Mouse (Mus musculus) heart, adult 9 months (tissue): Measurements from ENCODE around the gene Mamdc2.

Experiments used
- DNase-seq, 2 experiments: peaks; one replicate each; pipeline ENCODE4 v3.0.0; 2022; ENCODE audit warnings: low spot score in 2 of 2

Gene Mamdc2

GRCm38 (mm10) chr19:23357253-23357652 lies 91.0 kb downstream of the Mamdc2 start:
- DNase-seq, result no peak

GRCm38 (mm10) chr19:23354738-23355137 lies 93.5 kb downstream of the Mamdc2 start:
- peak; percentile 10 to 18 for DNase-seq

GRCm38 (mm10) chr19:23353881-23354401 lies 94.3 kb downstream of the Mamdc2 start:
- peak; percentile 76 to 84 for DNase-seq

GRCm38 (mm10) chr19:23353161-23353560 lies 95.1 kb downstream of the Mamdc2 start:
- peak; percentile 12 to 17 for DNase-seq

GRCm38 (mm10) chr19:23351808-23352491 lies 96.3 kb downstream of the Mamdc2 start:
- DNase-seq, result peak; percentile 44 to 55

GRCm38 (mm10) chr19:23349930-23350329 lies 98.3 kb downstream of the Mamdc2 start:
- DNase-seq, result no peak

GRCm38 (mm10) chr19:23342782-23343181 lies 105.5 kb downstream of the Mamdc2 start:
- DNase-seq, result no peak

- DNase-seq, result no peak
Observed at GRCm38 (mm10) chr19:23332883-23333282, 115.4 kb downstream of the Mamdc2 start.

GRCm38 (mm10) chr19:23330842-23331241 lies 117.4 kb downstream of the Mamdc2 start:
- DNase-seq, result no peak

- no peak for DNase-seq
Observed at GRCm38 (mm10) chr19:23329346-23329745, 118.9 kb downstream of the Mamdc2 start.

- no peak for DNase-seq
Observed at GRCm38 (mm10) chr19:23327056-23327640, 121.1 kb downstream of the Mamdc2 start.

- DNase-seq, result peak in 1 of 2 experiments; percentile 2
Observed at GRCm38 (mm10) chr19:23323107-23323506, 125.1 kb downstream of the Mamdc2 start.

GRCm38 (mm10) chr19:23317989-23318358 lies 130.3 kb downstream of the Mamdc2 start:
- DNase-seq, result no peak

GRCm38 (mm10) chr19:23317295-23317988 lies 130.8 kb downstream of the Mamdc2 start:
- no peak for DNase-seq

- DNase-seq, result no peak
Observed at GRCm38 (mm10) chr19:23316851-23317250, 131.4 kb downstream of the Mamdc2 start.

GRCm38 (mm10) chr19:23309979-23310378 lies 138.3 kb downstream of the Mamdc2 start:
- DNase-seq, result no peak

- no peak for DNase-seq
Observed at GRCm38 (mm10) chr19:23306671-23307070, 141.6 kb downstream of the Mamdc2 start.

- DNase-seq, result no peak
Observed at GRCm38 (mm10) chr19:23299987-23300386, 148.3 kb downstream of the Mamdc2 start.

- DNase-seq, result no peak
Observed at GRCm38 (mm10) chr19:23298917-23299316, 149.3 kb downstream of the Mamdc2 start.

- DNase-seq, result no peak
Observed at GRCm38 (mm10) chr19:23297191-23297590, 151.1 kb downstream of the Mamdc2 start.

GRCm38 (mm10) chr19:23289251-23289650 lies 159.0 kb downstream of the Mamdc2 start:
- DNase-seq, result no peak

- no peak for DNase-seq
Observed at GRCm38 (mm10) chr19:23281911-23282660, 166.2 kb downstream of the Mamdc2 start.
